Mouse (Mus musculus): ENCODE measurements around the gene Trib2.

DNA sequence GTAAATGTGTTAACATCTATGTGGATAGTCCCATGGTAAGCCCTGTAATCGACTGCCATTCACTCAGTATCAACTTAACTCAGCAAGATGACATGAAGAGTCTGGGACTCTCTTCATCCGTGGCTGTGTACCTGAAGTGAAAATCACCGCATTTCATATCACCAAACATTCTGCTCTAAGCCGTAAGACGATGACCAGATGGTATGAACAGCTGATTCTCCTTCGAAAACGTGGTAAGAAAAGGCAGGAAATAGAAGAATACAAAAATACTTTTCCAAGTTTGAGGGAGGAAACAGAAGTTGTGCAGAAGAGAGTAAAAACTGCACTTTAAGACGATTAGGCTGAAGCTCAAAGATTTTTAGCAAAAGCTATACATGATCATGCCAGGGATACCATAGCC lies 59.4 kb downstream of the Trib2 start:
- TF ChIP-seq CTCF (IDR thresholded peaks at IDR 0.05; ENCODE audit: extremely low read depth, insufficient read depth, insufficient read length, insufficient replicate concordance) (no peak), POLR2A (IDR thresholded peaks at IDR 0.05; ENCODE audit: low read depth, low read length) (no peak)

Data from spleen, adult 2 months (tissue).